Mouse (Mus musculus) midbrain, embryonic 10.5 days (tissue): ENCODE results near the gene Ccl6. TPM values are rescaled to one million over a fixed set of nuclear protein-coding genes. Genes with fewer than 3 reads are reported as not detected.

ENCODE experiments used
- DNase-seq: peaks from one replicate; pipeline ENCODE4 v3.0.0-alpha.2; 2017; ENCODE audit warnings: low spot score
- H3K27ac ChIP-seq: fragments of 300-500 bp; sonication (generic); replicated peaks from 2 replicates; pipeline ENCODE4 v1.5.1; 2016; ENCODE audit warnings: mild to moderate bottlenecking
- H3K27me3 ChIP-seq: fragments of 300-500 bp; sonication (generic); 2 replicates; pipeline ENCODE4 v1.6.1; 2016; ENCODE audit warnings: low read depth, mild to moderate bottlenecking; ENCODE audit not compliant: poor library complexity, severe bottlenecking
- H3K36me3 ChIP-seq: fragments of 300-500 bp; sonication (generic); 2 replicates; pipeline ENCODE4 v1.6.1; 2016; ENCODE audit warnings: mild to moderate bottlenecking, moderate library complexity
- H3K4me1 ChIP-seq: fragments of 300-500 bp; sonication (generic); 2 replicates; pipeline ENCODE4 v1.6.1; 2016
- H3K4me3 ChIP-seq: fragments of 300-500 bp; sonication (generic); 2 replicates; pipeline ENCODE4 v1.5.1; 2016; ENCODE audit warnings: mild to moderate bottlenecking, moderate library complexity
- H3K9me3 ChIP-seq: fragments of 300-500 bp; sonication (generic); replicated peaks from 2 replicates; pipeline ENCODE4 v1.6.1; 2016; ENCODE audit warnings: mild to moderate bottlenecking
- WGBS: fragments of 180-500 bp; shearing (Covaris S2); methylation state at CpG from one replicate; pipeline ENCODE4 v1.1.7; 2016; 5-methylcytosine and 5-hydroxymethylcytosine counted together
- polyA plus RNA-seq: library from polyadenylated mRNA; unstranded; fragments of >200 nt; fragmentation: Nextera tagmentation; extraction: Ambion mirVana; gene quantifications from 2 replicates; pipeline ENCODE4 v1.2.1, GENCODE M21; 2016

Ccl6 gene
- polyA plus RNA-seq, 1 experiment from 2014 or later: 2.1 TPM

DNA sequence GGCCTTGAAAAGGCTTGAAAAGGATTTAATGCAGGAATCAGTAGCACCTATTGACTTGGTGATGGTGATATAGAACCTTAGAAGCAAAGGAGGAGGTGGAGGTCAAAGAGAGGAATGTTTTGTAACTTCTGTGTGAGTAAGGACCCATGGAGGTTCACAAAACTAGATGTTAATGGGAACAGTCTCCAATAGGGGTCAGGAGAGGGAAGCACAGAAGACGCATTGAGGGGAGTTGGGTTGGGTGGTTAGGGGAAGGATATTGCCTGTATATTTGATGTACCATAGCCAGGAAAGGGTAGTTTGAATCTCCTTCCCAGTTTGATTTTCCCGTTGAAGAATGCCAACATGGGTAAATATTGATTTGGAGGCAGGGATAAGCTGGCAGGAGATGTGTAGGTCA lies 8.7 kb downstream of the Ccl6 start:
- Histone ChIP-seq H3K27ac (no peak overlapping the region), H3K4me3 (no peak overlapping the region), H3K4me1 (no peaks in the 10 kb centered on the region), H3K9me3 (no peaks in the 10 kb centered on the region), H3K27me3 (no peaks in the 10 kb centered on the region), H3K36me3 (no peaks in the 10 kb centered on the region)
- no peak for DNase-seq
- 71% methylated on average over 2 of the region's 2 CpGs for WGBS

DNA sequence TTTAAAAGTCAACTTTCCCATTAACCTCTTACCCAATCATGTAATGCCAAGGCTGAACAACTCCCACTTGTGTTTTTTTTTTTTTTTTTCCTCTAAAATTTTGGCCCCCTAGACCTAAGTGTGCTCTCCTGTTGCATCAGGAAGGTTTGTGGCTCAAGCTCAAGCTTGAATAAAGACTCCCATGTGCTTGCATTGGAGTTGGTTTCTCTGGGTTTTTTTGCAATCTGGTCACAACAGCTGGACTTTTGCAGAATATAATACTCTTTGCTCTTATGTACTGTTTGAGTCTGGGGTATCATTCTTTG lies 9.5 kb downstream of the Ccl6 start:
- DNase-seq: no peak
- H3K27me3 ChIP-seq: no peaks in the 10 kb centered on the region
- no peaks in the 10 kb centered on the region for H3K36me3 ChIP-seq
- no peak overlapping the region for H3K4me3 ChIP-seq
- no peak overlapping the region for H3K27ac ChIP-seq
- H3K9me3 ChIP-seq: no peaks in the 10 kb centered on the region
- H3K4me1 ChIP-seq: peaks cover under 1% of the 10 kb centered on the region; the same call in 1 of the 2 replicates

DNA sequence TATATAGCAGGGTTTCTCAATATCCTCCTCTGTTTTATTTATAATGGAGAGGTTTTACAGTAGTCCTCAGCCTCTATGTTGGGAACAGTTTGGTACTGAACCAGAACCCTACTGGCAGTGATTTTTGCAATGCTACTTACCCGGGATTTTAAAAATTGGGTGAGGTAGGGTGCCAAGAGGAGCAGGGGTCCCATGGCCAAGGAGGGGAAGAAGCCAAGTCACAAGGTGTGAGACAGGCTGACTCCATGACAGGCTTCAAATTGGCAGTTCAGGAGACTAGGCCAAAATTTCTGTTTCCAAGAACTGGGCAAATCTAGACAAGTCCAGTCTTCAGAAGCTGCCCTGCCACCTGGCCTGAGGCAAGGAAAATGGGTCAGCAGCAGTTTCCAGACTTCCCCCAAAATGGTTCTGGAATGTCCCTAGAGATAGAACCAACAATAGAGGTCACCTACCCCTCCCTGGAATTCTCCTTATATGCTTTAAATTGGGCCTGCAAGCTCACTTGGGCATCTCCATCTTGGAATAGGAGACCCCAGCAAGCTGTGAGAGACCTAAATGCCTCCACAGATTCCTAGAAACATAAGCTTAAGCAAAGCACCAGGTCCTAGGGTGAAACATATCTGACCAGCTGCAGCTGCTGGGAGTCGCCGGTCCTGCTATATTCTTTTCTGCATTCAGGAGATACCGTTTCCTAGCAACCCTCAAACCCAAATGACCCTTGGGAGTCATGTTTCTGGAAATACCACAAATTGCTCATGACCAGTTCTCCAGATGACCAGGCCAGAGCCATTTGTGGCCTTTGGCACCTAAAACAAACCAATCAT lies 10.0 kb downstream of the Ccl6 start:
- no peak overlapping the region for H3K4me3 ChIP-seq
- no peak overlapping the region for H3K27ac ChIP-seq
- WGBS: 80% methylated on average over 4 of the region's 4 CpGs
- no peaks in the 10 kb centered on the region for H3K9me3 ChIP-seq
- no peaks in the 10 kb centered on the region for H3K36me3 ChIP-seq
- no peaks in the 10 kb centered on the region for H3K27me3 ChIP-seq
- no peak for DNase-seq
- peaks cover 5% of the 10 kb centered on the region; the same call in 1 of the 2 replicates for H3K4me1 ChIP-seq

DNA sequence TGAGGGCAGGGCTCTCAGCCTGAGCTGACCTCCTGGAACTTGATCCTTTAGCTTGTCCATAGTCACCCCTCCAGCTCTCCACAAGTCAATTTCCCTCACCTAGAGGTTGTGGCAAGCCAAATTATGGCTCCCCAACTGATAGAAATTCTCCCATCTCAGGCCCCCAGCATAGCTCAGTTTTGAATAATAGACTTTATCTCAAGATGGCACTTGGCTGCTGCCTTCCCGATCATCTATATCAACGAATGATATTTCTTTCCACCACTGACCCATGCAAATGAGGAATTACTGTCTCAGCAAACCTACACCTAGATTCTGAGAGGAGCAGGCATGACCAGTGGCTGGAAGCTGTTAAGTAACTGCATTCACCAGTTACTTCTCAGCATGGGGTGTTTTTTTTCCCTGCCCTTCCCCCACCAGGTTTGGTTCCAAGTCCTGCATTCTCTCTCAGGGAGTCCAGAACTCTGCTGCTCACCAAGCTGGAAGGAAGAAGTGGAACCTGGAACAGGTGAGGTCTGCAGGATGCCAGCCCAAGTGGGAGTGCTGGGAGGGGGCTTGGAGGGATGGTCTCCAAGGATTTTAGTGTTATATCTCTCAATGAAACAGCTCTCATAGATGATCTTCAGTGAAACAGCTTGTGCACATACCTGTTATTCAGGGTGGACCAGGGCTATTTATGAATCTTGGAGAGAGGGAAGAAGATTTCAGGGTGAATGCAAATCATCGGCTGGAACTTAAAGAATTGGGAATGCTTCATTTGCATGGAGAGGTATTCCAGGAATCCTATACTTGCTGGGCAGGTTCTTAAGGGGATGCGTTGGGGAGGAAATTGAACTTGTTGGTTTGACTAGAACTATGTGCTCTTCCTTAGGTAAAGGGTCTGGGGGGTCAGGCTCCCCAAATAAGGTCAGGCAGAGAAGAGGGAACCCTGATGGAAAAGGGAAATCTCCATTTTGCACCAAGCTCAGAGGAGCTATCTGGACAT lies 11.0 kb downstream of the Ccl6 start:
- 78% methylated on average over 4 of the region's 4 CpGs for WGBS
- Histone ChIP-seq H3K9me3 (no peaks in the 10 kb centered on the region), H3K27ac (no peak overlapping the region), H3K36me3 (no peaks in the 10 kb centered on the region), H3K4me1 (peaks cover 5% of the 10 kb centered on the region; the same call in 1 of the 2 replicates), H3K27me3 (no peaks in the 10 kb centered on the region), H3K4me3 (no peak overlapping the region)
- no peak for DNase-seq

DNA sequence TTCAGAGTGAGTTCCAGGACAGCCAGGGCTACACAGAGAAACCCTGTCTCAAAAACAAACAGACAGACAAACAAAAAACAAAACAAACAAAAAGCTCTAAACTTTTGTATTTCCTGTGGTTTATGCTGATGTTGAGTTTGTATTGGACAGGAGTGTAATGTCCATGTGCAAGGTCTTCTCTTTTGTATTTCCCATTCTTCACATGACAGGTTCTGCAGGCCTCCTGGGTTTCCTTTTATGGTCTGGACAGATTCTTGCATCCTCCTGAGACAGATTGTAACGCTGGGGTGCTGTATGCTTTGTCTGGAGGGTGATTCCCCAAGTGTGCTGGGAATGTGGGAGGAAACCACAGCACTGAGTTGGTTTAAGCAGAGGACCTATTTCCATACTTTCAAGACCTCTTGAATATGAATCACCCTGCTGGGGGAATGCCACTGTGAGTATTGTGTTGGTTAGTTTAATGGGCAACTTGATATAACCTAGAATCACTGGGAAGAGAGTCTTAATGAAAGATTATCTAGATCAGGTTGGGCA lies 12.1 kb downstream of the Ccl6 start:
- H3K36me3 ChIP-seq: no peaks in the 10 kb centered on the region
- peaks cover 5% of the 10 kb centered on the region; the same call in 1 of the 2 replicates for H3K4me1 ChIP-seq
- WGBS: 76% methylated on average over 1 of the region's 1 CpGs
- no peak overlapping the region for H3K27ac ChIP-seq
- H3K27me3 ChIP-seq: no peaks in the 10 kb centered on the region
- no peak overlapping the region for H3K4me3 ChIP-seq
- no peaks in the 10 kb centered on the region for H3K9me3 ChIP-seq
- DNase-seq: no peak

DNA sequence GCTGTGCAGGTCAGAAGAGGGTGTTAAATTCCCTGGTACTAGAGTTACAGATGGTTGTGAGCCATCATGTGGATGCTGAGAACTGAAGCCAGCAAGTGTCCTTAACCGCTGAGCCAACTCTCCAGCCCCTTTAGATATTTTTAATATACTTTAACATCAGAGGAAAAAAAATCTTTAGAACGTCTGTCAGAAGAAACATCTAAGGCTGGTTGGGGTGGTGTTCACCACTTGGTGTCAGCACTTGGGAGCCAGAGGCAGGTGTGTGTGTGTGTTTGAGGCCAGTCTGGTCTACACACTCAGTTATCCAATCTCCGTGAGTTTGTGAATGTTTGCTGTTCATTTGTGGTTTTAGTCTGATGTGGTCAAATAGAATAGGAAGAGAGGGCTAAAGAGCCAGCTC lies 13.9 kb downstream of the Ccl6 start:
- Histone ChIP-seq H3K36me3 (no peaks in the 10 kb centered on the region), H3K4me1 (peaks cover 5% of the 10 kb centered on the region; the same call in 1 of the 2 replicates), H3K4me3 (no peak overlapping the region), H3K9me3 (no peaks in the 10 kb centered on the region), H3K27me3 (no peaks in the 10 kb centered on the region), H3K27ac (no peak overlapping the region)
- no peak for DNase-seq
- WGBS: 81% methylated on average over 3 of the region's 3 CpGs

DNA sequence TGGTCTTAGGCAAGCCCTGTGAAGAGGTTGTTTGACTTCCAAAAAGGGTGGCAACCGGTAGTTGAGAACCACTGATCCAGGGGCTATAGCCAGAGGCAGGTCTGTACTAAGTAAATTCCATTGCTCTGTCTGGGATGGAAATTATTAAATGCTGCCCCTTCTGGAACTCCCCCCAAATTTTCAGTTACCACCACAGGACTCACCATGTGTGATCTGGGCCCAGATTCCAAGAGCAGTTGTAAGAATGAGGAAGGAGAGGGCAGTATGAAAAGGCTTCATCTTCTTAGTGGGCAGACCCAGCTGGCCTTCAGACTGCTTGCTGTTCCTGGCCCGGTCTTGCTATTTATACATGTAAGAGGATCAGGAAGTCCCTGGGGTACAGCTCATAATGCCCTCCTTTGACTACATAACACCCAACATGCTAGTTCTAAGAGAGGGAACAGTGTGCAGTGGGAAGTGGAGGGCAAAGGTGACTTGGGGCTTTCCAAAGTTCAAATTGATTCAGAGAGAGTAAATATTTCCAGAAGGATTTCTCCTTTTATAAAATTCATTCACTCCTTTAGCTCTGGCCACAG lies 14.6 kb downstream of the Ccl6 start, which contains the start of gene Ccl9:
Ccl9 (minus strand) TSS at position 451 of the 575 bp plus-strand sequence.
- H3K27me3 ChIP-seq: no peaks in the 10 kb centered on the region
- no peak within 1 kb of the TSS for H3K4me3 ChIP-seq
- H3K4me1 ChIP-seq: peaks cover 5% of the 10 kb centered on the region; the same call in 1 of the 2 replicates
- no peaks in the 10 kb centered on the region for H3K9me3 ChIP-seq
- WGBS: 44% methylated on average over 2 of the region's 2 CpGs
- H3K27ac ChIP-seq: no peak within 1 kb of the TSS
- H3K36me3 ChIP-seq: no peaks in the 10 kb centered on the region
- DNase-seq: no peak

DNA sequence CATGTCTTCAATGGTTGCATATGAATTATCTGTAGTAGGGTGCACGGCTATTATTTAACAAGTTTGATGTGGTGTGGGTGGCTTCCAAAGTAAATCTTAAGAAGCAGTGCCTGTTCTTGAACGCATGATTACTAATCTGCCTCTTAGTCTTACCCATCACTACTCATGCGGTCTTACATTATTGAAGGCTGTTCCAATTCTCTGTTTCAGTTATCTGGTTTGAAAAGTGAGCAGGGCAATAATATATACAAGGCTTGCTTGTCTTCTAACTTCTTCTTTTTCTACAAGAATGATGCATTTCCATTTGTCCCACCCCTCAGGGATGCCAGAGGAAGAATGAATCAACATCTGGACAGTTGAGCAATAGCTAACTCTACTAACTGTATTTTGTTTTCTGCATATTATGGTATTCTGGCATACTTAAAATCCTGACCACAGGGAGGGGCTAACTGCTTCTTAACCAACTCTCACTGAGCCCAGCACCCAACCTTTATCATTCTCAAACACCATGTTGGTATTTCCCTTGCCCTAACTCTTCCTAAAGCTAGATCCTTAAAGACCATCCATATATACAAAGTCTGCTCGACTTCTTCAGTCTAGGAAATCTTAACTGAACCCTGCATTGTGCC lies 15.8 kb downstream of the Ccl6 start:
- no peaks in the 10 kb centered on the region for H3K36me3 ChIP-seq
- no peak for DNase-seq
- WGBS: 88% methylated on average over 4 of the region's 4 CpGs
- H3K4me3 ChIP-seq: no peak overlapping the region
- H3K9me3 ChIP-seq: no peaks in the 10 kb centered on the region
- no peak overlapping the region for H3K27ac ChIP-seq
- no peaks in the 10 kb centered on the region for H3K27me3 ChIP-seq
- peaks cover 5% of the 10 kb centered on the region; the same call in 1 of the 2 replicates for H3K4me1 ChIP-seq

DNA sequence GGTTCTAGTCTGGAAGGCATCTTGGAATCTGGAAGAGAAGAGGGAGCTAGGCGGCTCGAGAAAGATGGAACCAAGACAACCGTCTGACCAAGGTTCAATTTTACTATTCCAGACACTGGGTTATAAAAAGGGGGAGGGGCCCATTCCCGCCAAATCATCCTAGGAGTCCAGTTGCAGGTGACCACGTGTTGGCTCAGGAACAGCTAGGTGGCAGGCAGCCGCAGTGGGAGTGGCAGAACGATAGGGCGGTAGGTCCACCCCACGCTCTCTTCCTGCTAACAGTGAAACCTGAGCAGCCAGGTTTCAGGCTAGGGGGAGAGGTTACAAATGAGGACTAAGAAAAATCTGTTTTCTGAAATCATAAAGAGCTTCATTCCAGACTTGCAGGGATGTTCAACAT lies 20.1 kb downstream of the Ccl6 start:
- no peak overlapping the region for H3K4me3 ChIP-seq
- no peaks in the 10 kb centered on the region for H3K36me3 ChIP-seq
- DNase-seq: no peak
- WGBS: 81% methylated on average over 9 of the region's 9 CpGs
- no peaks in the 10 kb centered on the region for H3K4me1 ChIP-seq
- no peak overlapping the region for H3K27ac ChIP-seq
- H3K9me3 ChIP-seq: no peaks in the 10 kb centered on the region
- H3K27me3 ChIP-seq: no peaks in the 10 kb centered on the region

DNA sequence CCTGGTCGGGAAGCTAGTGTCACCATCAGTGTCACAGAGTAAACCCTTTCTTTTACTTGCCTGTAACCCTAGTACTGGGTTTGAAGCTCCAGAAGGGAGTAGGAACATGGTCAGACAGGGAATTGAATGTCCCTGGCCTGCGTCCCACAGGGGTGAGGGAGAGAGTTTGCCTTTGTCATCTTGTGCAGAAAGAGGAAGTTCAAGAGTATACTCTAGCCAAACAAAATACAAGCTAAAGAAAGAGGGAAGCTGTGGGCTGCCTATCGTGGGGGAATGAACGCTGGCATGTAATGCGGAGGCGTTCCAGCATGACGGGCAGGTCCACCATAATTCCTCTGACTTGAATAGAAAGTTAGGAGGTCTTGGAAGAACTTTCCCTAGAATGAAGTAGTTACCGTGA lies 20.7 kb downstream of the Ccl6 start:
- Histone ChIP-seq H3K27ac (no peak overlapping the region), H3K36me3 (no peaks in the 10 kb centered on the region), H3K27me3 (no peaks in the 10 kb centered on the region), H3K4me1 (no peaks in the 10 kb centered on the region), H3K9me3 (no peaks in the 10 kb centered on the region), H3K4me3 (no peak overlapping the region)
- 91% methylated on average over 8 of the region's 8 CpGs for WGBS
- DNase-seq: no peak

DNA sequence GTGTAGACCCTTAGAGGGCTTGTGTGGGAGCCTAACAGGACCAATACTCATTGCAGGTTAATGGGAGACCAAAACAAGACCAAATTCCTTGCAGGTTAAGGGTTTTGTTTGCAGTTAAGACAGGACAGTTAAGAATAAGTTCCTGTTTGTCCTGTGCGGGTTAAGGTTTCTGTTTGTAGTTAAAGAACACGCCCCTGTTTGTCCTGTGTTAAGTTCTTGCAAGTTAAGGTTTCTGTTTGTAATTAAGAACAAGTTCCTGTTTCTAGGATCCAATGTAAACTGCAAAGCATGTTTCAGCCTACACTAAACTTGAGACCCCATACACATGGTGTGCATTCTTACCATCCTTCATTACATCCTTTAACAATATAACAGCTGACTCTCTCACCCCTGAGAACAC lies 22.7 kb downstream of the Ccl6 start:
- Histone ChIP-seq H3K27me3 (no peaks in the 10 kb centered on the region), H3K4me3 (no peak overlapping the region), H3K4me1 (no peaks in the 10 kb centered on the region), H3K9me3 (no peaks in the 10 kb centered on the region), H3K36me3 (no peaks in the 10 kb centered on the region), H3K27ac (no peak overlapping the region)
- DNase-seq: no peak
- 83% methylated on average over 2 of the region's 2 CpGs for WGBS

DNA sequence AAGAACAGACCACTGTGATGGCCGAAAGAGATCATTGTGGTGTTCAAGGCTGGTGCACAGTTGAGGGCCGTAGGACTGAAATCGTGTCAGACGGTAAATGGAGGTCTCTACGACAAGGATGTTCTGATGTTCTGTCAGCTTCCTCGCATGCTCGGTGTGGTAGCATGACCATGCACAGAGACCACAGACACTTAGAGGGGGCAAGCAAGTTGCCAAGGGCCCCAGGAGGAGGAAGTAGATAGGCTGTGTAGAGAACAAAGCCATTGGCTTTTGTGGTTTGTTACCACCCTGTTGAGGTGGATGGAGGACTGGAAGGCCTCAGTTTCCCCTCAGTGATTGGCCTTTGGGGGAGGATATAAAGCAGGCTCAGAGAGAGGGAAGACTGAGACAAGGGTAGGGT lies 23.6 kb downstream of the Ccl6 start:
- 94% methylated on average over 7 of the region's 7 CpGs for WGBS
- Histone ChIP-seq H3K4me1 (no peaks in the 10 kb centered on the region), H3K36me3 (no peaks in the 10 kb centered on the region), H3K27ac (no peak overlapping the region), H3K27me3 (no peaks in the 10 kb centered on the region), H3K9me3 (no peaks in the 10 kb centered on the region), H3K4me3 (no peak overlapping the region)
- DNase-seq: no peak
